Mouse (Mus musculus): ENCODE data around the gene Fcna.

DNA sequence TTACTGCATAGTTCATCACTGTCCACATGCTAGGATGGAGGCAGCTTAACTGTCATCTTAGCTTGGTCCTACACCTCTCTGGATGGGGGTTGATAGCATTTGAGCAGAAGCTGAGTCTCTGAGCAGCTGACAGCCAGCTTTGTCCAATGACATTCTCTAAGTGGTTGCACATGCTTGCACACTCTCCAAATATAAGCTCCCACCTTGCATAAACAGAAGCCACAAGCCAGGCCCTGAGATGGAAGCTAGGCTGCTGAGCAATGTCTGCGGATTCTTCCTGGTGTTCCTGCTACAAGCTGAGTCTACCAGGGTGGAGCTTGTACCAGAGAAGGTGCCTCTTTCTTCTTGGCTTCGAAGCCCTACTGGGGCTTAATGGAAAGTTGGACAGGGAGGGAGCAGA lies 25.1 kb upstream of the Fcna start, which contains the start of gene Lcn8:
- TF ChIP-seq POLR2A (IDR thresholded peaks at IDR 0.05; ENCODE audit: borderline replicate concordance, low read depth, low read length) (no peak), CTCF (IDR thresholded peaks at IDR 0.05; ENCODE audit: low read depth, low read length) (no peak)

All from bone marrow macrophage, adult 2 months (primary cell).